Mouse (Mus musculus) cortical plate, adult 2 months (tissue): ENCODE results near the gene Osbpl10.

Source experiments
- CTCF ChIP-seq: fragments of 200-500 bp; IDR thresholded peaks from 2 replicates; pipeline ENCODE4 v1.5.1; 2011; ENCODE audit warnings: mild to moderate bottlenecking, control low read depth, low read length; ENCODE audit not compliant: insufficient read depth; ENCODE audit errors: extremely low read depth
- POLR2A ChIP-seq: fragments of 200-500 bp; IDR thresholded peaks from 2 replicates; pipeline ENCODE4 v1.6.1; 2011; ENCODE audit warnings: mild to moderate bottlenecking, low read length, control low read depth; ENCODE audit not compliant: insufficient read depth; ENCODE audit errors: extremely low read depth

GRCm38 (mm10) chr9:114952866-114953265 lies 25.5 kb upstream of the Osbpl10 start:
- TF ChIP-seq CTCF = peak; percentile 33; the same call in 1 of the 2 replicates
- no peak for TF ChIP-seq POLR2A
